Mouse (Mus musculus): ENCODE measurements around the gene Gm29666. TPM values are rescaled to one million over a fixed set of nuclear protein-coding genes. Genes with fewer than 3 reads are reported as not detected.
"Not testable (repeated sequence)": the region's sequence is repeated elsewhere in the genome, so short reads cannot be mapped to it uniquely, and the experiment has no call there.

Gene Gm29666
- polyA plus RNA-seq, 1 experiment from 2014 or later = 0.52 TPM

DNA sequence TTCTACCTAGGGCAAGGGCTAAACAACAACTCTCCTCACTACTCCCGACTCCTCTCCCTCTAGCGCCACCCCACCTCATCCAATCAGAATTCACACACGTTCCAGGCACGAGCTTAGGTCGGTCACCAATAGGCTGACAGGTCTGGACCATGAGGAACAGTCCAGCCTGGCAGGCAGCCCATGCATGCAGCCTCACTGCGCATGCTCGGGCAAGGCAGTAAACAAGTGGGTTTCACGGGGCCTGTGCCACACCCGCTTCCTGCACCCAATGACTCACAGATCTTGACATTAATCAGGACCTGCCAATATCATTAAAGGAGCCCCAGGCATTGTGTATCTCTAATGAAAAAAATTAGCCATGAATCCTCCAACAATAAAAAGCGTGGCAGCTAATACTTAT lies 23.6 kb downstream of the Gm29666 start:
- H3K4me3 ChIP-seq (ENCODE audit: low read depth, low read length); H3K9ac ChIP-seq (ENCODE audit: low read depth, low read length); H3K27me3 ChIP-seq (ENCODE audit: control insufficient read depth, insufficient read depth, low read length); H3K4me2 ChIP-seq; H3K36me3 ChIP-seq (ENCODE audit: control insufficient read depth, insufficient read depth, low read length); ATAC-seq (replicated peaks; ENCODE audit: insufficient number of reproducible peaks, low FRiP score, low TSS enrichment); H3K4me1 ChIP-seq (ENCODE audit: control insufficient read depth, insufficient read depth, low read length); H3K9me3 ChIP-seq (replicated peaks; ENCODE audit: control insufficient read depth, low read length); H3K27ac ChIP-seq (ENCODE audit: low read depth, low read length): not testable (repeated sequence)
- 70% methylated on average over 10 of the region's 10 CpGs for WGBS (ENCODE audit: insufficient replicate concordance)

GRCm38 (mm10) chr15:84891658-84892057 lies 28.2 kb downstream of the Gm29666 start:
- no peaks in the 10 kb centered on the region for H3K36me3 ChIP-seq (ENCODE audit: control insufficient read depth, insufficient read depth, low read length)
- H3K4me2 ChIP-seq = no peak overlapping the region
- H3K4me1 ChIP-seq (ENCODE audit: control insufficient read depth, insufficient read depth, low read length) = no peaks in the 10 kb centered on the region
- no peak overlapping the region for H3K4me3 ChIP-seq (ENCODE audit: low read depth, low read length)
- no peak for ATAC-seq (replicated peaks; ENCODE audit: insufficient number of reproducible peaks, low FRiP score, low TSS enrichment)
- no peak overlapping the region for H3K27ac ChIP-seq (ENCODE audit: low read depth, low read length)
- no peak overlapping the region for H3K9ac ChIP-seq (ENCODE audit: low read depth, low read length)
- WGBS (ENCODE audit: insufficient replicate concordance) = 4% methylated on average over 3 of the region's 3 CpGs
- no peaks in the 10 kb centered on the region for H3K27me3 ChIP-seq (ENCODE audit: control insufficient read depth, insufficient read depth, low read length)
- H3K9me3 ChIP-seq (replicated peaks; ENCODE audit: control insufficient read depth, low read length) = no peaks in the 10 kb centered on the region

- WGBS (ENCODE audit: insufficient replicate concordance) = 52% methylated on average over 3 of the region's 3 CpGs
- ATAC-seq (replicated peaks; ENCODE audit: insufficient number of reproducible peaks, low FRiP score, low TSS enrichment) = no peak
- H3K36me3 ChIP-seq (ENCODE audit: control insufficient read depth, insufficient read depth, low read length) = no peaks in the 10 kb centered on the region
- no peaks in the 10 kb centered on the region for H3K27me3 ChIP-seq (ENCODE audit: control insufficient read depth, insufficient read depth, low read length)
- H3K4me2 ChIP-seq = no peak overlapping the region
- no peak overlapping the region for H3K27ac ChIP-seq (ENCODE audit: low read depth, low read length)
- H3K9me3 ChIP-seq (replicated peaks; ENCODE audit: control insufficient read depth, low read length) = no peaks in the 10 kb centered on the region
- no peaks in the 10 kb centered on the region for H3K4me1 ChIP-seq (ENCODE audit: control insufficient read depth, insufficient read depth, low read length)
- H3K4me3 ChIP-seq (ENCODE audit: low read depth, low read length) = no peak overlapping the region
- no peak overlapping the region for H3K9ac ChIP-seq (ENCODE audit: low read depth, low read length)
Measured at GRCm38 (mm10) chr15:84891246-84891645, 28.6 kb downstream of the Gm29666 start.

DNA sequence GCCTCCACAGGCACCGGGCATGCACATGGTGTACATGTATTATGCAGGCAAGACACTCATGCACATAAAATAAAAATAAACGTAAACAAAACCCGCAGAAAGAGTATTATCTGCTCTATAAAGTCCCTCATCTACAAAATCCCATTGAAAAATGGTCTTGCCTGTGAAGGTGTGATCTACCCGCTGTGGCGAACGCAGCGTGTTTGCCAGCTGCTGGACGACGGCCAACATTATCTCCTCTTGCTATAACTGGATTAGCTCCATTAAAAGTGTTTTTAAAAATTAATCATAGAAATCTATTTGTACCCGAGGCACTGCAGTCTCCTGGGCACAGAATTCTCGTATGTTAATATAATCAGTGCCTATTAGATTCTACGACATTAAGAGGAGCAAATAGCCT lies 31.8 kb downstream of the Gm29666 start:
- no peak overlapping the region for H3K9ac ChIP-seq (ENCODE audit: low read depth, low read length)
- no peak overlapping the region for H3K4me2 ChIP-seq
- H3K27ac ChIP-seq (ENCODE audit: low read depth, low read length) = no peak overlapping the region
- 78% methylated on average over 12 of the region's 12 CpGs for WGBS (ENCODE audit: insufficient replicate concordance)
- no peaks in the 10 kb centered on the region for H3K36me3 ChIP-seq (ENCODE audit: control insufficient read depth, insufficient read depth, low read length)
- H3K27me3 ChIP-seq (ENCODE audit: control insufficient read depth, insufficient read depth, low read length) = no peaks in the 10 kb centered on the region
- ATAC-seq (replicated peaks; ENCODE audit: insufficient number of reproducible peaks, low FRiP score, low TSS enrichment) = no peak
- no peaks in the 10 kb centered on the region for H3K4me1 ChIP-seq (ENCODE audit: control insufficient read depth, insufficient read depth, low read length)
- no peak overlapping the region for H3K4me3 ChIP-seq (ENCODE audit: low read depth, low read length)
- H3K9me3 ChIP-seq (replicated peaks; ENCODE audit: control insufficient read depth, low read length) = no peaks in the 10 kb centered on the region

- ATAC-seq (replicated peaks; ENCODE audit: insufficient number of reproducible peaks, low FRiP score, low TSS enrichment) = no peak
- Histone ChIP-seq H3K4me3 (ENCODE audit: low read depth, low read length) (no peak overlapping the region), H3K36me3 (ENCODE audit: control insufficient read depth, insufficient read depth, low read length) (no peaks in the 10 kb centered on the region), H3K27ac (ENCODE audit: low read depth, low read length) (no peak overlapping the region), H3K9me3 (replicated peaks; ENCODE audit: control insufficient read depth, low read length) (no peaks in the 10 kb centered on the region), H3K4me2 (no peak overlapping the region), H3K4me1 (ENCODE audit: control insufficient read depth, insufficient read depth, low read length) (no peaks in the 10 kb centered on the region), H3K27me3 (ENCODE audit: control insufficient read depth, insufficient read depth, low read length) (no peaks in the 10 kb centered on the region), H3K9ac (ENCODE audit: low read depth, low read length) (no peak overlapping the region)
- WGBS (ENCODE audit: insufficient replicate concordance) = 71% methylated on average over 12 of the region's 12 CpGs
Measured at GRCm38 (mm10) chr15:84877029-84877815, 42.6 kb downstream of the Gm29666 start.

DNA sequence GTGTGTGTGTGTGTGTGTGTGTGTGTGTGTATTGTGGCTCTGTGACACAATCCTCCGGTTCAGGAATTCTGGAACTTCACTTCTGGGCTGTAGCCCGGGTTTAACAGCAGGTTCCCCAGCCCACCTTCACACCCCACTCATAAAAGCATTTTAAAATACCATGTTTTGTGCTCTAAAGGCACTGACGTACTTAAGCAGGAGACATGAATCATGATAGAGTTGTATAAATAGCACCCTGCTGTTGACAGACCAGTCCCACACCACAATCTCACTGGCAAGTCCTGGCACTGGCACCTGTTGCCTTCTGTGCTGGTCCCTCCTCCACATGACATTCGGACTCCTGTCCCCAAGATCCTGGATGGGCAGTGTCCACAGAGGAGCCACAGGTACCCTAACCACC lies 46.0 kb downstream of the Gm29666 start:
- H3K36me3 ChIP-seq (ENCODE audit: control insufficient read depth, insufficient read depth, low read length) = no peaks in the 10 kb centered on the region
- no peak for ATAC-seq (replicated peaks; ENCODE audit: insufficient number of reproducible peaks, low FRiP score, low TSS enrichment)
- H3K27me3 ChIP-seq (ENCODE audit: control insufficient read depth, insufficient read depth, low read length) = no peaks in the 10 kb centered on the region
- no peak overlapping the region for H3K9ac ChIP-seq (ENCODE audit: low read depth, low read length)
- no peaks in the 10 kb centered on the region for H3K9me3 ChIP-seq (replicated peaks; ENCODE audit: control insufficient read depth, low read length)
- no peaks in the 10 kb centered on the region for H3K4me1 ChIP-seq (ENCODE audit: control insufficient read depth, insufficient read depth, low read length)
- H3K4me2 ChIP-seq = no peak overlapping the region
- WGBS (ENCODE audit: insufficient replicate concordance) = 69% methylated on average over 4 of the region's 4 CpGs
- H3K27ac ChIP-seq (ENCODE audit: low read depth, low read length) = no peak overlapping the region
- no peak overlapping the region for H3K4me3 ChIP-seq (ENCODE audit: low read depth, low read length)

GRCm38 (mm10) chr15:84873079-84873478 lies 46.8 kb downstream of the Gm29666 start:
- H3K9ac ChIP-seq (ENCODE audit: low read depth, low read length) = no peak overlapping the region
- ATAC-seq (replicated peaks; ENCODE audit: insufficient number of reproducible peaks, low FRiP score, low TSS enrichment) = no peak
- H3K27me3 ChIP-seq (ENCODE audit: control insufficient read depth, insufficient read depth, low read length) = no peaks in the 10 kb centered on the region
- no peak overlapping the region for H3K4me2 ChIP-seq
- no peaks in the 10 kb centered on the region for H3K4me1 ChIP-seq (ENCODE audit: control insufficient read depth, insufficient read depth, low read length)
- 83% methylated on average over 11 of the region's 11 CpGs for WGBS (ENCODE audit: insufficient replicate concordance)
- no peak overlapping the region for H3K4me3 ChIP-seq (ENCODE audit: low read depth, low read length)
- H3K9me3 ChIP-seq (replicated peaks; ENCODE audit: control insufficient read depth, low read length) = no peaks in the 10 kb centered on the region
- H3K27ac ChIP-seq (ENCODE audit: low read depth, low read length) = no peak overlapping the region
- H3K36me3 ChIP-seq (ENCODE audit: control insufficient read depth, insufficient read depth, low read length) = no peaks in the 10 kb centered on the region

DNA sequence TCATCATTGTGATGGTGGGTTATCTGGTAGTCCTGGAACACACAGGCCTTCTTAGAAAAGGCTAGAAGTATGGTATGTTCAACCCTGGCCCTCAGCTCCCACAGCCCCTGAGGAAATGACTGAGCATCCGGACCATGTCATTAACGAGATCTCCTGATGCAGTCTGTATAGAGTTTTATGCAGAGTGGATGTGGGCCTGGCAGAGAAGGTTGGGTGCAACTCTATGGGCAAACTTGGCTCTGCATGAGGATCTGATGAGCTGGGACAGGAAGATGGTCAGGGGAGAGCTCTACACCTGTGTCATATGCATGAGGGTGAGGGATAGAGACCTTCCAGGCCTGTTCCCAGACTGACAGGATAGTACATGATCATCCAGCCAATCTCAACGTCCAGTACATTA lies 48.0 kb downstream of the Gm29666 start:
- ATAC-seq (replicated peaks; ENCODE audit: insufficient number of reproducible peaks, low FRiP score, low TSS enrichment) = no peak
- H3K9me3 ChIP-seq (replicated peaks; ENCODE audit: control insufficient read depth, low read length) = no peaks in the 10 kb centered on the region
- H3K4me3 ChIP-seq (ENCODE audit: low read depth, low read length) = no peak overlapping the region
- H3K36me3 ChIP-seq (ENCODE audit: control insufficient read depth, insufficient read depth, low read length) = no peaks in the 10 kb centered on the region
- H3K27ac ChIP-seq (ENCODE audit: low read depth, low read length) = no peak overlapping the region
- no peak overlapping the region for H3K9ac ChIP-seq (ENCODE audit: low read depth, low read length)
- H3K4me1 ChIP-seq (ENCODE audit: control insufficient read depth, insufficient read depth, low read length) = no peaks in the 10 kb centered on the region
- no peak overlapping the region for H3K4me2 ChIP-seq
- 69% methylated on average over 3 of the region's 3 CpGs for WGBS (ENCODE audit: insufficient replicate concordance)
- H3K27me3 ChIP-seq (ENCODE audit: control insufficient read depth, insufficient read depth, low read length) = no peaks in the 10 kb centered on the region

DNA sequence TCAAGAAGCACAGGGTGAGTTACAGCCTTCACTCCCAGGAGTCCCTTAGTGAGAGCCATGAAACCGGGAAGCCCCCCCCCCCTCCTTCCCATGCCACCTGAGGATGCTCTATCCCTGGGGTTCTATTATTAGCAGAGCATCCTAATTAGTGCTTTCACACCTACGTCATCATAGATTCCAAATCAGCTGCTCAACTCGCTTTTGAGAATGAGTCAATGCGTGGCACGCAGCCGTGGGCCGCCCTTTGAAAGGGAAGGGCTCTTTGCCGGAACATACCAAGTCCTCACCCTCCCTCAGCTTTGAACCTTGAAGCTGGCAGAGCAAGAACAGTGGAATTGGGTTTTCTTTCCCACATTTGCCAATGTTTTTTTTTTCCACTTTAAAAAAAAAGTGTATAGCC lies 57.9 kb downstream of the Gm29666 start:
- Histone ChIP-seq H3K9ac (ENCODE audit: low read depth, low read length) (no peak overlapping the region), H3K9me3 (replicated peaks; ENCODE audit: control insufficient read depth, low read length) (no peaks in the 10 kb centered on the region), H3K27me3 (ENCODE audit: control insufficient read depth, insufficient read depth, low read length) (no peaks in the 10 kb centered on the region), H3K4me1 (ENCODE audit: control insufficient read depth, insufficient read depth, low read length) (no peaks in the 10 kb centered on the region), H3K4me3 (ENCODE audit: low read depth, low read length) (no peak overlapping the region), H3K4me2 (no peak overlapping the region), H3K27ac (ENCODE audit: low read depth, low read length) (no peak overlapping the region), H3K36me3 (ENCODE audit: control insufficient read depth, insufficient read depth, low read length) (no peaks in the 10 kb centered on the region)
- no peak for ATAC-seq (replicated peaks; ENCODE audit: insufficient number of reproducible peaks, low FRiP score, low TSS enrichment)
- WGBS (ENCODE audit: insufficient replicate concordance) = 82% methylated on average over 8 of the region's 8 CpGs
